ENCODE assay signal across 7 mouse cellular contexts in the genomic region with DNA sequence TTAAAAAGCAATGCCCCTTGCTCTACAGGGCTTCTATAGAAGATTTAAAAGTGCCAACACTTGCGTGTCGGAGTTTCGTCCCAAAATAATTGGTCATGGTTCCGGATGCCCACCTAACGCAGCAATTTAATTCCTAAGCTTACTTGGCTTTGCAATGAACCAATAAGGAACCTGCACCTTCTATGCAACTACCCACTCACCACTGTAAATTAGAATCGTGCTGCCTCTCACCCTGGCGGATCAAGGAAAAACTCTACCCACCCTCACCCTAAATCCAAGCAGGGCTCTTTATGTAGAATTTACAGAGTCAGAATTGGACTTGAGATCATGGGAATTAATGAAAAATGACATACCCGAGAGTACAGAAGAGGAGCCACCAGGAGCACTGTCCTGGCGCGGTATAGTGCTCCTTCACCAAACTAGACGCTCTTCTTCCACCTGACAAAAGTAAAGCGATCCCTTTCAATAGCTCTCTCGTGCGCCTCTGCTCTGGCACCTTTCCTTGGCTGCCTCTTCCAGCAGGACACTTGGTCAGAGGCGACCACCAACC. TPM values are rescaled to one million over a fixed set of nuclear protein-coding genes. Genes with fewer than 3 reads are reported as not detected.
DNase-seq lines count a peak whose midpoint lies in the region; ATAC-seq and TF ChIP-seq lines count a peak whose summit lies in the region.

No protein-coding gene starts in this region.

- no peaks in the 10 kb centered on the region for H3K9me3 ChIP-seq in lung, embryonic 16.5 days (ENCODE audit: control insufficient read depth, low read length)
- H3K9me3 ChIP-seq in intestine, embryonic 15.5 days = no peaks in the 10 kb centered on the region

- TF ChIP-seq CTCF in embryonic fibroblast, embryonic 13.5 days (IDR thresholded peaks at IDR 0.05; ENCODE audit: borderline replicate concordance, insufficient read depth, low read length) = no peak

- H3ac ChIP-seq in myocyte (ENCODE audit: control insufficient read depth, insufficient read length) = peak overlapping the region; percentile 49

- 3% methylated on average over 15 of the region's 15 CpGs for WGBS in lung, embryonic 16.5 days
- WGBS in intestine, embryonic 15.5 days = 5% methylated on average over 15 of the region's 15 CpGs

- H3K36me3 ChIP-seq in lung, embryonic 16.5 days (ENCODE audit: control insufficient read depth, insufficient read depth, low read length) = peaks cover 4% of the 10 kb centered on the region; the same call in 1 of the 2 replicates
- H3K36me3 ChIP-seq in intestine, embryonic 15.5 days = peaks cover 6% of the 10 kb centered on the region; the same call in 1 of the 2 replicates
- peaks cover 5% of the 10 kb centered on the region for H3K36me3 ChIP-seq in myocyte (ENCODE audit: control insufficient read depth, insufficient read depth)

- peak overlapping the region; percentile 83 for H3K4me2 ChIP-seq in lung, embryonic 16.5 days (ENCODE audit: low read depth, low read length)
- peak overlapping the region; percentile 69 for H3K4me2 ChIP-seq in intestine, embryonic 15.5 days (replicated peaks)
- peak overlapping the region; percentile 99 for H3K4me2 ChIP-seq in myocyte (ENCODE audit: low read depth)

- H3K4me1 ChIP-seq in lung, embryonic 16.5 days (replicated peaks; ENCODE audit: control insufficient read depth, insufficient read depth, low read length) = peaks cover 9% of the 10 kb centered on the region
- H3K4me1 ChIP-seq in embryonic fibroblast, embryonic 13.5 days (ENCODE audit: control insufficient read depth, insufficient read depth, low read length) = peaks cover 8% of the 10 kb centered on the region; the same call in 1 of the 2 replicates
- 0 out of 2 replicates have a peak, but pooled peaks cover 12% of the 10 kb centered on the region for H3K4me1 ChIP-seq in intestine, embryonic 15.5 days (replicated peaks)

- no peaks in the 10 kb centered on the region for H3K27me3 ChIP-seq in lung, embryonic 16.5 days (ENCODE audit: control insufficient read depth, insufficient read depth, low read depth, low read length)
- H3K27me3 ChIP-seq in intestine, embryonic 15.5 days (replicated peaks) = no peaks in the 10 kb centered on the region
- no peaks in the 10 kb centered on the region for H3K27me3 ChIP-seq in myocyte (ENCODE audit: control insufficient read depth, insufficient read depth, insufficient read length)

- no peak for TF ChIP-seq POLR2A in embryonic fibroblast, embryonic 13.5 days (IDR thresholded peaks at IDR 0.05; ENCODE audit: low read depth, low read length)
- no peak for TF ChIP-seq POLR2A in myocyte (IDR thresholded peaks at IDR 0.05; ENCODE audit: insufficient read length, low read depth)

- peak overlapping the region; percentile 67 for H3K4me3 ChIP-seq in lung, embryonic 16.5 days (ENCODE audit: low read length)
- H3K4me3 ChIP-seq in embryonic fibroblast, embryonic 13.5 days (ENCODE audit: insufficient read depth, low read length) = peak overlapping the region; percentile 88
- peak overlapping the region; percentile 82 for H3K4me3 ChIP-seq in intestine, embryonic 15.5 days (replicated peaks)
- H3K4me3 ChIP-seq in myocyte = peak overlapping the region; percentile 74

- H3K9ac ChIP-seq in lung, embryonic 16.5 days (ENCODE audit: low read length) = peak overlapping the region; percentile 99
- H3K9ac ChIP-seq in intestine, embryonic 15.5 days = peak overlapping the region; percentile 69

- ATAC-seq in lung, embryonic 16.5 days (ENCODE audit: low read depth) = peak; percentile 36
- ATAC-seq in intestine, embryonic 15.5 days = peak; percentile 75

- H3K79me2 ChIP-seq in myocyte (ENCODE audit: control insufficient read depth, insufficient read depth) = peaks cover 25% of the 10 kb centered on the region

- DNase-seq in lung, postnatal 25 days (ENCODE audit: low spot score) = no peak
- no peak for DNase-seq in layer of hippocampus, postnatal 10 days (ENCODE audit: low spot score in 2 of 2)
- no peak for DNase-seq in frontal cortex, postnatal 10 days (ENCODE audit: low spot score in 2 of 2)

- H3K27ac ChIP-seq in lung, embryonic 16.5 days (ENCODE audit: low read length) = peak overlapping the region; percentile 75
- H3K27ac ChIP-seq in embryonic fibroblast, embryonic 13.5 days (ENCODE audit: insufficient read depth, low read length) = peak overlapping the region; percentile 44; the same call in 1 of the 2 replicates
- H3K27ac ChIP-seq in intestine, embryonic 15.5 days = peak overlapping the region; percentile 69

TF ChIP-seq in myocyte, 11 proteins besides CTCF, POLR2A, EP300 and RAD21:
- no peak for TF ChIP-seq TCF12 (IDR thresholded peaks at IDR 0.05; ENCODE audit: insufficient read depth, poor library complexity, severe bottlenecking)
- no peak for TF ChIP-seq E2F4 (IDR thresholded peaks at IDR 0.05; ENCODE audit: insufficient read depth)
- TF ChIP-seq TCF3 (IDR thresholded peaks at IDR 0.05; ENCODE audit: insufficient read length, low read depth) = no peak
- no peak for TF ChIP-seq CEBPB (IDR thresholded peaks at IDR 0.05; ENCODE audit: insufficient read depth, poor library complexity, severe bottlenecking)
- no peak for TF ChIP-seq MYOD1 (IDR thresholded peaks at IDR 0.05; ENCODE audit: control insufficient read depth in 1 of 3, insufficient read length in 2 of 3, low read depth in 2 of 3)
- TF ChIP-seq USF1 (IDR thresholded peaks at IDR 0.05; ENCODE audit: low read depth) = no peak
- TF ChIP-seq REST (IDR thresholded peaks at IDR 0.05; ENCODE audit: insufficient read depth, insufficient read length) = no peak
- TF ChIP-seq MAX (IDR thresholded peaks at IDR 0.05; ENCODE audit: low read depth) = no peak

RNA-seq across cellular contexts. Expression of gene Ecd, which starts 0.4 kb away (rescaled TPM):
- 46.8 and 47.9 TPM in 2 replicates for polyA plus RNA-seq in lung, embryonic 16.5 days (2015; fragmentation: Nextera tagmentation; extraction: Ambion mirVana)
- polyA plus RNA-seq in embryonic fibroblast, embryonic 13.5 days (2011; ENCODE audit: insufficient read length, low read depth, missing spikeins) = 36.4 and 38.2 TPM in 2 replicates
- polyA plus RNA-seq in intestine, embryonic 15.5 days (2015; fragmentation: Nextera tagmentation; extraction: Ambion mirVana) = 44.1 and 45.9 TPM in 2 replicates
- 27.0 TPM for polyA plus RNA-seq in myocyte (2012; fragmentation: generic; extraction: Trizol)
- 10 to 100 TPM; 30.0 to 32.0 TPM for total RNA-seq in layer of hippocampus, postnatal 10 days (2021)

RNA-seq across cellular contexts. Expression of gene Fam149b, which starts 0.4 kb away (rescaled TPM):
- 32.4 and 34.0 TPM in 2 replicates for polyA plus RNA-seq in lung, embryonic 16.5 days (2015; fragmentation: Nextera tagmentation; extraction: Ambion mirVana)
- 34.2 and 39.7 TPM in 2 replicates for polyA plus RNA-seq in embryonic fibroblast, embryonic 13.5 days (2011; ENCODE audit: insufficient read length, low read depth, missing spikeins)
- polyA plus RNA-seq in intestine, embryonic 15.5 days (2015; fragmentation: Nextera tagmentation; extraction: Ambion mirVana) = 29.0 and 31.1 TPM in 2 replicates
- polyA plus RNA-seq in myocyte (2012; fragmentation: generic; extraction: Trizol) = 11.5 TPM
- 10 to 100 TPM; 43.0 to 50.2 TPM for total RNA-seq in layer of hippocampus, postnatal 10 days (2021)

RNA-seq across cellular contexts. Expression of gene Dnajc9, which starts 41.2 kb away (rescaled TPM):
- polyA plus RNA-seq in lung, embryonic 16.5 days (2015; fragmentation: Nextera tagmentation; extraction: Ambion mirVana) = 161 and 164 TPM in 2 replicates
- 58.0 and 76.8 TPM in 2 replicates for polyA plus RNA-seq in embryonic fibroblast, embryonic 13.5 days (2011; ENCODE audit: insufficient read length, low read depth, missing spikeins)
- 128 and 134 TPM in 2 replicates for polyA plus RNA-seq in intestine, embryonic 15.5 days (2015; fragmentation: Nextera tagmentation; extraction: Ambion mirVana)
- polyA plus RNA-seq in myocyte (2012; fragmentation: generic; extraction: Trizol) = 31.2 TPM
- total RNA-seq in layer of hippocampus, postnatal 10 days (2021) = 10 to 100 TPM; 23.2 to 23.5 TPM

RNA-seq across cellular contexts. Expression of gene Mrps16, which starts 45.9 kb away (rescaled TPM):
- polyA plus RNA-seq in lung, embryonic 16.5 days (2015; fragmentation: Nextera tagmentation; extraction: Ambion mirVana) = 88.8 and 89.0 TPM in 2 replicates
- polyA plus RNA-seq in embryonic fibroblast, embryonic 13.5 days (2011; ENCODE audit: insufficient read length, low read depth, missing spikeins) = 63.6 and 65.0 TPM in 2 replicates
- 97.9 and 100 TPM in 2 replicates for polyA plus RNA-seq in intestine, embryonic 15.5 days (2015; fragmentation: Nextera tagmentation; extraction: Ambion mirVana)
- polyA plus RNA-seq in myocyte (2012; fragmentation: generic; extraction: Trizol) = 70.1 TPM
- 10 to 100 TPM; 31.5 to 37.8 TPM for total RNA-seq in layer of hippocampus, postnatal 10 days (2021)

RNA-seq across cellular contexts. Expression of gene Nudt13, which starts 53.0 kb away (rescaled TPM):
- polyA plus RNA-seq in lung, embryonic 16.5 days (2015; fragmentation: Nextera tagmentation; extraction: Ambion mirVana) = 18.0 and 22.8 TPM in 2 replicates
- 10.4 and 11.1 TPM in 2 replicates for polyA plus RNA-seq in embryonic fibroblast, embryonic 13.5 days (2011; ENCODE audit: insufficient read length, low read depth, missing spikeins)
- 15.8 and 17.8 TPM in 2 replicates for polyA plus RNA-seq in intestine, embryonic 15.5 days (2015; fragmentation: Nextera tagmentation; extraction: Ambion mirVana)
- 11.1 TPM for polyA plus RNA-seq in myocyte (2012; fragmentation: generic; extraction: Trizol)
- total RNA-seq in layer of hippocampus, postnatal 10 days (2021) = 10 to 100 TPM; 19.5 to 20.6 TPM
